ENCODE assay signal across 10 mouse cellular contexts in the genomic region with DNA sequence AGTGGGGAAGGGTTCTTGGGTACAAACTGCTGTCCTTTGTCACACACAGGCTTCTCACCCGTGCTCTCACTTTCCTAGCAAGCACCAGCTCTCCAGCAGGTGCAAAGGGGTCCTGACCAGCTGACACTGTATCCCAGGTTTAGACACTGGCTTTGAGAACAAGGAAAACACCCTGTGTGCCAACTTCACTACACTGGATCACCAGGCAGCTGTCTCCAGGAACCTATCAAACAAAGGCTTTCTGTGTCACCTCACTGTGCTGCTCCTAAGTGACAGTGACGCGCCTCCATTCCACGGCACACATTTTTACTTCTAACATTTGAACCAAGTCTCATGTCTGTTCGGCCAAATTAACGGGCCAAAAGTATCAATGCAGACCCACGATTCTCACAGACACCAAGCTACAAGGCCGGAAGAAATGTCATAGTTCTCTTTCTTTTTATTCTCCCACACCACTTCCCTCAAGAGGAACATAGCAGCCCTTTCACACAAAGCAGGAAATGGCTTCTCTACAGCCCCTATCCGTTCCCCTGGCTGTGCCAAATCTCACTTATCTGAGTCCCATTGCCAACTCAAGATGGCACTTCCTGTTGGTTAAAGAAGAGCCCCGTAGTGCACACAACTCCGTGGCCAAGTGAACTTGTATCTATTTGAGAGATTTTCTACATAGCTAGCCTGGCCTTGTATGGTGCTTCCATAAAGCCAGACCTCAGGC. TPM values are rescaled to one million over a fixed set of nuclear protein-coding genes. Genes with fewer than 3 reads are reported as not detected.
DNase-seq lines count a peak whose midpoint lies in the region; ATAC-seq and TF ChIP-seq lines count a peak whose summit lies in the region.
"Had no signal": no experiment of that assay in that cellular context is flagged by ENCODE, and none has a peak within 500 bp of the region (broad histone marks: within the 10 kb centered on the region; RNA-seq: fewer than 3 reads in every experiment).

No protein-coding gene starts in this region.

- WGBS in heart, adult 2 months = 18% methylated on average over 11 of the region's 11 CpGs
- 72% methylated on average over 11 of the region's 11 CpGs for WGBS in neural tube, embryonic 13.5 days
- WGBS in lung, embryonic 16.5 days = 60% methylated on average over 11 of the region's 11 CpGs

- H3K4me3 ChIP-seq in heart, adult 2 months = no peak overlapping the region
- H3K4me3 ChIP-seq in neural tube, embryonic 13.5 days = no peak overlapping the region
- H3K4me3 ChIP-seq in lung, embryonic 16.5 days (ENCODE audit: low read length) = no peak overlapping the region

- H3K9me3 ChIP-seq in neural tube, embryonic 13.5 days = no peaks in the 10 kb centered on the region
- no peaks in the 10 kb centered on the region; the same call in 1 of the 2 replicates for H3K9me3 ChIP-seq in lung, embryonic 16.5 days (ENCODE audit: control insufficient read depth, low read length)

- peak; percentile 55; the same call in 1 of the 2 replicates for ATAC-seq in neural tube, embryonic 13.5 days (ENCODE audit: low read depth)
- 0 out of 2 replicates have a peak, but pooled peaks have one; percentile 45 for ATAC-seq in lung, embryonic 16.5 days (ENCODE audit: low read depth)

- H3K36me3 ChIP-seq in heart, adult 2 months (ENCODE audit: control insufficient read depth, insufficient read depth, low read length) = no peaks in the 10 kb centered on the region
- peaks cover 76% of the 10 kb centered on the region for H3K36me3 ChIP-seq in neural tube, embryonic 13.5 days
- H3K36me3 ChIP-seq in lung, embryonic 16.5 days (ENCODE audit: control insufficient read depth, insufficient read depth, low read length) = peaks cover 5% of the 10 kb centered on the region; the same call in 1 of the 2 replicates

- no peak for TF ChIP-seq EP300 in heart, adult 2 months (IDR thresholded peaks at IDR 0.05; ENCODE audit: insufficient read depth, low read depth, low read length)

- peaks cover 8% of the 10 kb centered on the region for H3K4me1 ChIP-seq in heart, adult 2 months (ENCODE audit: control insufficient read depth, insufficient read depth, low read length)
- 0 out of 2 replicates have a peak, but pooled peaks cover 7% of the 10 kb centered on the region for H3K4me1 ChIP-seq in neural tube, embryonic 13.5 days (replicated peaks)
- H3K4me1 ChIP-seq in lung, embryonic 16.5 days (replicated peaks; ENCODE audit: control insufficient read depth, insufficient read depth, low read length) = no peaks in the 10 kb centered on the region

- TF ChIP-seq POLR2A in heart, adult 2 months (IDR thresholded peaks at IDR 0.05; ENCODE audit: insufficient read depth, low read depth, low read length) = no peak

- H3K27ac ChIP-seq in heart, adult 2 months = peak overlapping the region; percentile 40
- peak overlapping the region; percentile 52; the same call in 1 of the 2 replicates for H3K27ac ChIP-seq in neural tube, embryonic 13.5 days (replicated peaks)
- no peak overlapping the region for H3K27ac ChIP-seq in lung, embryonic 16.5 days (ENCODE audit: low read length)
- H3K27ac ChIP-seq: macrophage had no signal

- DNase-seq in heart, adult 2 months = no peak
- DNase-seq in heart, postnatal 14 days = no peak
- no peak for DNase-seq in neural tube, embryonic 10.5 days (ENCODE audit: extremely low spot score, low spot score)
- peak; percentile 52 for DNase-seq in thymus, postnatal 25 days
- no peak for DNase-seq in adrenal gland, adult 18-20 months (ENCODE audit: low spot score in 2 of 2)
- no peak for DNase-seq in embryo, embryonic 9.5 days (ENCODE audit: extremely low spot score)

- no peaks in the 10 kb centered on the region for H3K27me3 ChIP-seq in heart, adult 2 months (ENCODE audit: control insufficient read depth, insufficient read depth, low read length)
- H3K27me3 ChIP-seq in neural tube, embryonic 13.5 days = no peaks in the 10 kb centered on the region
- no peaks in the 10 kb centered on the region for H3K27me3 ChIP-seq in lung, embryonic 16.5 days (ENCODE audit: control insufficient read depth, insufficient read depth, low read depth, low read length)
- H3K27me3 ChIP-seq: CH12.LX had no signal

- no peak overlapping the region for H3K4me2 ChIP-seq in neural tube, embryonic 13.5 days
- H3K4me2 ChIP-seq in lung, embryonic 16.5 days (ENCODE audit: low read depth, low read length) = no peak overlapping the region

- H3K9ac ChIP-seq in heart, adult 2 months (ENCODE audit: low read depth, low read length) = no peak overlapping the region
- no peak overlapping the region for H3K9ac ChIP-seq in neural tube, embryonic 13.5 days
- H3K9ac ChIP-seq in lung, embryonic 16.5 days (ENCODE audit: low read length) = no peak overlapping the region

- H3K79me2 ChIP-seq in heart, adult 2 months (replicated peaks; ENCODE audit: control insufficient read depth, insufficient read depth, low read length) = no peaks in the 10 kb centered on the region

- no peak for TF ChIP-seq CTCF in heart, adult 2 months (IDR thresholded peaks at IDR 0.05)

- intact Hi-C loops in heart, adult 2 months (cut with DNase I) = loop anchor here (1.0 kb wide), 3 partner anchors 65 to 236 kb away; no protein-coding TSS in a partner anchor
- intact Hi-C loops in heart, postnatal 14 days (cut with DNase I) = loop anchor here (2.0 to 5.0 kb wide), 3 partner anchors 63 to 238 kb away; no protein-coding TSS in a partner anchor

RNA-seq across cellular contexts. Expression of a gene that starts 41.7 kb away (rescaled TPM):
- total RNA-seq in heart, adult 2 months (2021) = 100 to 1,000 TPM; 160 to 171 TPM
- 96.8 and 110 TPM in 2 replicates for polyA plus RNA-seq in heart, adult 2 months (2012; rRNA removed)
- 100 to 1,000 TPM; 130 to 137 TPM for total RNA-seq in heart, postnatal 14 days (2021)
- polyA plus RNA-seq in neural tube, embryonic 13.5 days (2015; fragmentation: Nextera tagmentation; extraction: Ambion mirVana) = 15.9 and 16.1 TPM in 2 replicates
- polyA plus RNA-seq in lung, embryonic 16.5 days (2015; fragmentation: Nextera tagmentation; extraction: Ambion mirVana) = 8.1 and 9.3 TPM in 2 replicates
- total RNA-seq in adrenal gland, adult 18-20 months (2021) = 100 to 1,000 TPM in 1 of 2 experiments, 10 to 100 TPM in 1; 92.7 to 186 TPM
